Mouse (Mus musculus) heart, adult 11 months (tissue): Measurements from ENCODE around the gene Stim1.

Experiments
- DNase-seq: peaks from one replicate; pipeline ENCODE4 v3.0.0; 2022

Gene Stim1

GRCm38 (mm10) chr7:102370526-102370925 is 102.9 kb downstream of the Stim1 start:
- no peak for DNase-seq

DNA sequence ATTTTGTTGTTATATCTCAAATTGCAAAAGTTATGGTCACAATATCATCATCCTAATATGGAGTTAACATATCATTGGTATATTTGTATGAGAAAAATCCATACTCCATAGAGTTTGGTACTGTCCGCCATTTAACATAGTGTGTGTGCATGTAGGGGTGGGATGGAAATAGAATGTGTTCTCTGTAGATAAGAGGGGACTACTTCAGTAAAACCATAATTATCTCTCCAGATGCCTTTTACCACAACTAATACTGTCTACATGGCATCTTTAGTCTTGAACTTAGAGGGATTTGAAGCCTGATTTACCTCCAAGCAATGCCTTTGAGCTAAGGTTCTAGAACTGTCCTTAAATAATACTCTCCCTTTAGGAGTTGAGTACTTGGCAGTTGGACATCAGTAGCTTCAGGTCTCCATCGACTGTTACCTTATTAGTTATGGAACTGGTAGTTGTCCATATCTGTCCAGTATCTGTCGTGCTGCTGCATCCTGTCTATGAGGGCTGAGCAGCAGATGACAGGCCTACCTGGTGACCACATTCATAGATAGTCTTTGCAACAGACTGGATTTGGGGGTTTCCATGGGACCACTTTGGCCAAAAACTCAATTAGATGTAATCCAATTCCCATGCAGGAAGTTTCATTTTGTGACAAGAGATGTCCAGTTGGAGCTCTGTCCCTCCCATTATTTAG is 105.9 kb downstream of the Stim1 start:
- DNase-seq: no peak

GRCm38 (mm10) chr7:102383221-102383620 is 115.6 kb downstream of the Stim1 start:
- DNase-seq: peak; percentile 90

DNA sequence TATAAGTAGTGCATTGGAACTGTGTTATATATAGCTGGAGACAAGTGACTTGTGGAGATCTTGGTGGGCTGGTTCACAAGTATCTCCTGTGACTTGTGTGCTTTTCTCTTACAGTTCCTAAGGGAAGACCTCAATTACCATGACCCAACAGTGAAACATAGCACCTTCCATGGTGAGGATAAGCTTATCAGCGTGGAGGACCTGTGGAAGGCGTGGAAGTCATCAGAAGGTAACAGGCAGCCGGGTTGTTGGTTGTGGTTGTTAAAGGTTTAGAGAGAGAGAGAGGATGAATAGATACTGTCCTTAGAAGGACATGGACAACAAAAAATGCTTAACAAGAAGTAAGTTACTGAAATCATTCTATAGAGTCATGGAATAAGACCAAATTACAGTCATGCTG is 118.4 kb downstream of the Stim1 start:
- no peak for DNase-seq

- DNase-seq: peak; percentile 94
These were observed 121.5 kb downstream of the Stim1 start for GRCm38 (mm10) chr7:102389082-102389481.

DNA sequence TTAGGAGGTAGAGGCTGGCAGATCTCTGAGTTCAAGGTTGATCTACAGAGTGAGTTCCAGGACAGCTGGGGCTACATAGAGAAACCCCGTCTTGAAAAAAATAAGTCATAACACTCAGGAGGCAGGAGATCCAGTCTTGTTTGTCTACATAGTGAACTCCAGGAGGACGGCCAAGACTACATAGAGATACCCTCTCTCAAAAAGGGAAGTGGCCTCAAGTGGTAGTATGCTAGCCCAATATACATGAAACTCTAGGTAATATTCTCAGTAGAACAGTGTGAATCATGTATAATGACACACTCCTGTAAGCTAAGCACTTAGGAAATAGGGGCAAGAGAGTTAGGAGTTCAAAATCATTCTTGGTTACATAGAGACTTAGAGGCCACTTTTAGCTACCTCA is 126.3 kb downstream of the Stim1 start:
- DNase-seq: no peak

DNA sequence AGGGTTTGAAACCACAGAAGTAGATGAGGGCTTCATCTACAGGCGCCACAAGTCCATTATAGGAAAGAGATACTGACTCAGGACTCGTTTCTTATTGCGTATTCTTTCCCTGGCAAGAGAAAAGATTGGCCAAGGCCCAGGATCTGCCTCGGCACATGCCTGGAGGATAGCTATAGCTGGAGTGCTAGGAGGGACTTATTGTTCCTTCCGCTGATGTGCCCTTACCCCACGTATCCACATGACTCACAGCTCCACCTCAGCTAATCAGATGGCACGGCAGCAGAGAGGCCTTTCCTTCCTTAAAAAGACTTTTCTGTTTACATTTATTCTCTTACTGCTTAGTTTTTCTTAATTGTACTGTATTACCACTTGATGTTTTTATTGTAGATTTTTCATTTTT is 128.3 kb downstream of the Stim1 start:
- DNase-seq: peak; percentile 91

GRCm38 (mm10) chr7:102396331-102396730 is 128.7 kb downstream of the Stim1 start:
- no peak for DNase-seq

GRCm38 (mm10) chr7:102399180-102399731 is 131.7 kb downstream of the Stim1 start:
- DNase-seq: peak; percentile 51

DNA sequence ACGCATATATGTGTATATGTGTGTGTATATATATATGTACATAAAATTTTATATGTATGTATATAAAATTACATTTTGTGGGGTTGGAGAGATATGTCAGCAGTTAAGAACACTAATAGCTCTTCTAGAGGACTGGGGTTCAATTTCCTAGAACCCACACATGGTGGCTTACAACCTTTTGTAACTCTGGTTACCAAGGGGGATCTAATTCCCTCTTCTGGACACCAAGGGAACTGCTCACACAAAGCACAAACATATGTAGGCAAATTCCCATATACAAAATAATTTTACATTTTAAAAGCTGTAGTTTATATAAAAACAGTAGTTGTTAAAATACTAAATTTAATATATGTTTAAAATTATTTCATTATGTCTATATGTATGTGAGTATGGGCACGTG is 136.5 kb downstream of the Stim1 start:
- DNase-seq: no peak

- DNase-seq: no peak
These were observed 139.8 kb downstream of the Stim1 start for GRCm38 (mm10) chr7:102407440-102407839.

GRCm38 (mm10) chr7:102415272-102415671 is 147.7 kb downstream of the Stim1 start:
- DNase-seq: peak; percentile 55

DNA sequence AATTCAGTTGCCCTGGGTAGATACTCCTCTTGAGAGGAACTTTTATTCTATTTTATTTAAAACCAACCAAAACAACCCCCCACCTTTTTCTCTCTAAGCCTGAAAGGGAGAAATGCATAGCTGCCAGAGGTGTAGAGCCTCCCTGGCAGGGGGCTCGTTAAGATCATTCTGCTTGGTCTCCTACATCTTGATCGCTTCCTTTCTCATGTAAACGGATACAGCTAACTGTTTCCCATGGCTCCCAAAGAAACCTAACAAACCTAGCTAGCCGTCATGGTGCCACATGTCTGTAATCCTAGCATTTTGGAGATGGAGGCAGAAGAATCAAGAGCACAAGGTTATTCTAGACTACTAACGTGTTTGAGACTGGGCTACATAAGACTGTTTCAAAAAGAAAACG is 148.2 kb downstream of the Stim1 start:
- peak; percentile 64 for DNase-seq

GRCm38 (mm10) chr7:102417398-102417797 is 149.8 kb downstream of the Stim1 start:
- DNase-seq: peak; percentile 91

DNA sequence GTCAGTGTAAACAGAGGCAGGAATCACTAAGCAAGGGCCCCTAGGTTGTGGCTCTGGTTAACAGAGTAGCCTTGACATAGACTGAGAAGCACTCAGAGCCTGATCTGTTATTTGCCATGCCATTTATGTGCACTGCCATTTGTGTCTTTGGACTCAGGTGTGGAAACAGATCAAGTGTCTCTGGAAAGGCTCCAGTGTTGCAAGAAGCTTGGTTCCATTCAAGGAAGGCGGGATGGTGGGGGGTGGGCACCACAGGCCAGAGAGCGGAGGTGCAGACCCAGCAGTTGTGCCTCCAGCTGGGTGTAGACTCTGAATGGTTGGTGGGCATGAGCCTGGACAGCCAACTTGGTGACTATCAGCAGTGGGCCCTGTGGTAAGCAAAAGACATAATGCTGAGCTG is 154.4 kb downstream of the Stim1 start:
- DNase-seq: peak; percentile 84

DNA sequence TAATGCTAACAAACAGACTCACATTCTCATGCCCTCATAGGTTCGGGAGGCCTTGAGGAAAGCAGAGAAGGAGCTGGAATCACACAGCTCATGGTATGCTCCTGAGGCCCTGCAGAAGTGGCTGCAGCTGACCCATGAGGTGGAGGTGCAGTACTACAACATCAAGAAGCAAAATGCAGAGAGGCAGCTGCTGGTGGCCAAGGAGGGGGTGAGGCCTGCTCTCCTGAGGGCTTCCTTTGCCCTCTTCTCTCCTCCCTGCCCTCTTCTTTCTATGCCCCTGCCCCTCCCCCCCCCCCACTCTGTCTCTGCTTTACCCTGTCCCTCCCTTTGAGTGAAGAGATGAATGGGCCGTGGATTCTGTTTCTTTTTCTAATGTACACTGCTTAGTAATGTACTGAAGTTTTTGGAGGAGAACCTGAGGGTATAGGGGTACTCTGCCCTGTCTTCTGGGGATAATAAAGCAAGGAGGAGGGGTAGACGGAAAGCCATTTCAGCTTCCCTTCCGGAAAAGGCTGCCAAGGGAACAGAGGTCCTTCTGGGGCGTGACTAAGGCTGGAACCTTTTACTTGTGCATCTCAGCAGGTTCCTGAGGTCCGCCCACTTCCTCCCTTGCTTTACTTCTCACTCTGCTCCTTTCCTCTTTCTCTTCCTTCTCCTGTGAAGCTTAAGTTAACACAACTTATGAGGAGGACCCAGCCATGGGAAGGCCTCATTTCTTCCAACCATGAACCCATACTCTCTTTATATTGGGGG is 158.5 kb downstream of the Stim1 start:
- DNase-seq: peak; percentile 86

GRCm38 (mm10) chr7:102434344-102434743 is 166.7 kb downstream of the Stim1 start:
- DNase-seq: peak; percentile 55

- DNase-seq: peak; percentile 73
These were observed 173.4 kb downstream of the Stim1 start for GRCm38 (mm10) chr7:102440822-102441656.

DNA sequence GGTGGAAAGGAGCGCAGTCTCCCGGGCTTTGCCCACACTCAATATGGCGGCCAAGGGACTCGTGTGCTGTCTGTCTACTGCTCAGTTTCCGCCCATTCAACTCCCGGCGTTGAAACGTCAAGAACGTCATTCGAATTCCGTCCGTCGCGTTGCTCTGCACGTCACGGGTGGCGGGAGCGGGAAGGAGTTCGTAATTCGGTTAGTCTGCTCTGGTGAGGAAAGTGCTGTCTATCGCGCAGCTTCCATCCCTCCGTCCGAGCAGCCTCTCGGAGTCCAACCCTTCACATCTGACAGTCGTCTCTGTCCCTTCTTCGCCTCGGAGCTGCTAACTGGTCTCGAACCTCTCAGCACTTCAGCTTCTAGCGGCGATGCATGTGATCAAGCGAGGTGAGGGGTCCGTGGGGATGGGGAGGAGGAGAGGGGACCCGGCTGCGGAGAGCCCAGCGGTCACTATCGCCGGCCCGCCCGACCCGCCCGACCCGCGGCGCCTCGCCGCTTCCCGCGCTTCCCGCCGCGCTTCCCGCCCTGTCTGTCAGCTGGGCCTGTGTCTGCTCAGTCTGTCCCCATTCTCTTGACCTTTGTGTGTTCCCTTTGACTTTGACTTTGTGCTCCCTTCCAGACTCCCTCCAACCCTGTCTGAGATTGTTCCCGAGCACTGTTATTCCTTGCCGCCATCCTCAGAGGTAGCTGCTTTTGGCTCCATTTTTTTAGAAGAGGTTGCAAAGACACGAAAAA is 174.2 kb downstream of the Stim1 start, which contains the start of gene Rrm1:
Rrm1 (plus strand) TSS at position 39 of the 735 bp plus-strand sequence.
- peak; percentile 99 for DNase-seq

GRCm38 (mm10) chr7:102442432-102442831 is 174.8 kb downstream of the Stim1 start:
- DNase-seq: no peak

- peak; percentile 65 for DNase-seq
These were observed 176.7 kb downstream of the Stim1 start for GRCm38 (mm10) chr7:102444301-102444700.

- DNase-seq: peak; percentile 45
These were observed 178.8 kb downstream of the Stim1 start for GRCm38 (mm10) chr7:102446438-102446837.
